Mouse (Mus musculus): ENCODE results near the gene Kat14. TPM values are rescaled to one million over a fixed set of nuclear protein-coding genes. Genes with fewer than 3 reads are reported as not detected.

The Kat14 gene
- polyA plus RNA-seq, 1 experiment from 2014 or later: 21.1 TPM

- WGBS (ENCODE audit: insufficient replicate concordance): 65% methylated on average over 5 of the region's 5 CpGs
- no peaks in the 10 kb centered on the region for H3K9me3 ChIP-seq (replicated peaks)
- H3K36me3 ChIP-seq: no peaks in the 10 kb centered on the region
- ATAC-seq (ENCODE audit: low read depth): no peak
- H3K4me2 ChIP-seq: no peak overlapping the region
- no peak overlapping the region for H3K4me3 ChIP-seq (replicated peaks)
- no peak for DNase-seq
- no peaks in the 10 kb centered on the region for H3K4me1 ChIP-seq (replicated peaks)
- no peak overlapping the region for H3K9ac ChIP-seq
- no peaks in the 10 kb centered on the region for H3K27me3 ChIP-seq
- no peak overlapping the region for H3K27ac ChIP-seq
Measured at GRCm38 (mm10) chr2:144427852-144428251, 59.1 kb downstream of the Kat14 start.

GRCm38 (mm10) chr2:144428659-144429058, 59.9 kb downstream of the Kat14 start:
- Histone ChIP-seq H3K4me1 (replicated peaks) (no peaks in the 10 kb centered on the region), H3K27me3 (no peaks in the 10 kb centered on the region), H3K36me3 (no peaks in the 10 kb centered on the region), H3K4me3 (replicated peaks) (no peak overlapping the region), H3K27ac (no peak overlapping the region), H3K9me3 (replicated peaks) (no peaks in the 10 kb centered on the region), H3K4me2 (no peak overlapping the region), H3K9ac (no peak overlapping the region)
- DNase-seq: no peak
- WGBS (ENCODE audit: insufficient replicate concordance): 66% methylated on average over 8 of the region's 8 CpGs
- no peak for ATAC-seq (ENCODE audit: low read depth)

- DNase-seq: no peak
- no peak overlapping the region for H3K4me2 ChIP-seq
- H3K27ac ChIP-seq: no peak overlapping the region
Measured at GRCm38 (mm10) chr2:144429171-144429570, 60.4 kb downstream of the Kat14 start.

GRCm38 (mm10) chr2:144431286-144431825, 62.6 kb downstream of the Kat14 start:
- Histone ChIP-seq H3K27me3 (no peaks in the 10 kb centered on the region), H3K4me1 (replicated peaks) (no peaks in the 10 kb centered on the region), H3K9ac (no peak overlapping the region), H3K4me3 (replicated peaks) (no peak overlapping the region), H3K4me2 (no peak overlapping the region), H3K9me3 (replicated peaks) (no peaks in the 10 kb centered on the region), H3K27ac (no peak overlapping the region), H3K36me3 (no peaks in the 10 kb centered on the region)
- no peak for DNase-seq
- no peak for ATAC-seq (ENCODE audit: low read depth)
- WGBS (ENCODE audit: insufficient replicate concordance): 59% methylated on average over 5 of the region's 5 CpGs

More at GRCm38 (mm10) chr2:144429171-144429570, 60.4 kb downstream of the Kat14 start:
- H3K4me1 ChIP-seq (replicated peaks): no peaks in the 10 kb centered on the region
- no peaks in the 10 kb centered on the region for H3K9me3 ChIP-seq (replicated peaks)
- 65% methylated on average over 7 of the region's 7 CpGs for WGBS (ENCODE audit: insufficient replicate concordance)
- no peaks in the 10 kb centered on the region for H3K36me3 ChIP-seq
- ATAC-seq (ENCODE audit: low read depth): no peak
- H3K9ac ChIP-seq: no peak overlapping the region
- H3K4me3 ChIP-seq (replicated peaks): no peak overlapping the region
- no peaks in the 10 kb centered on the region for H3K27me3 ChIP-seq

GRCm38 (mm10) chr2:144435679-144436078, 66.9 kb downstream of the Kat14 start:
- ATAC-seq (ENCODE audit: low read depth) (no peak), DNase-seq (no peak)
- Histone ChIP-seq H3K4me2 (no peak overlapping the region), H3K9ac (no peak overlapping the region), H3K9me3 (replicated peaks) (no peaks in the 10 kb centered on the region), H3K4me3 (replicated peaks) (no peak overlapping the region), H3K4me1 (replicated peaks) (no peaks in the 10 kb centered on the region), H3K36me3 (no peaks in the 10 kb centered on the region), H3K27me3 (no peaks in the 10 kb centered on the region), H3K27ac (no peak overlapping the region)
- 71% methylated on average over 10 of the region's 10 CpGs for WGBS (ENCODE audit: insufficient replicate concordance)

GRCm38 (mm10) chr2:144438424-144438823, 69.6 kb downstream of the Kat14 start:
- no peaks in the 10 kb centered on the region for H3K9me3 ChIP-seq (replicated peaks)
- no peak overlapping the region for H3K9ac ChIP-seq
- H3K4me1 ChIP-seq (replicated peaks): no peaks in the 10 kb centered on the region
- no peaks in the 10 kb centered on the region for H3K27me3 ChIP-seq
- H3K27ac ChIP-seq: no peak overlapping the region
- ATAC-seq (ENCODE audit: low read depth): no peak
- H3K4me3 ChIP-seq (replicated peaks): no peak overlapping the region
- H3K36me3 ChIP-seq: no peaks in the 10 kb centered on the region
- no peak for DNase-seq
- no peak overlapping the region for H3K4me2 ChIP-seq
- WGBS (ENCODE audit: insufficient replicate concordance): 34% methylated on average over 4 of the region's 4 CpGs

DNA sequence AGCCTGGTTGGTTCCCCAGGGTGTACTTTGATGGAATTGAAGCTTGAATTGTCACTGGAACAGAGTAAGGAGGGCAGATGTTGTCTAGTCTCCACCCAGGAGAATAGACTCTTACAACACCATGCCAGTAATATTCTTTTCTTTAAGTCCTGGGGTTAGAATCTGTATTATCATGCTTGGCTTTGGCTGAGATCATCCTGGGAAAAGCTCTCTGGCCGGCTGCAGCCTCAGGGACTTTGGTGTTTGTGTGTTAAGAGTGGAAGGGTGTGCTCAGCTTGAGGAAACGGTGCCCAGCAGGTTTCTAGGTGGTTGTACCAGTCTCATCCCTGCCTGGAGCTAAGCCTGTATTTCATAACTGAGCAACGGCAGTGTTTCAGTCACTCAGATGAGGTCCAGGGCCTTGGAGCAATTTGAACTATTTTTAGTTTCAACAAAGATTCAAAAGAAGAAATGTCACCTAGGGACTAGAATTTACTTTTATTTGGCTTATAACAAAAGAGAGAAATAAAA, 70.5 kb downstream of the Kat14 start:
- Histone ChIP-seq H3K36me3 (no peaks in the 10 kb centered on the region), H3K4me1 (replicated peaks) (no peaks in the 10 kb centered on the region), H3K27me3 (no peaks in the 10 kb centered on the region), H3K27ac (no peak overlapping the region), H3K4me2 (no peak overlapping the region), H3K9me3 (replicated peaks) (no peaks in the 10 kb centered on the region), H3K9ac (no peak overlapping the region), H3K4me3 (replicated peaks) (no peak overlapping the region)
- ATAC-seq (ENCODE audit: low read depth) (no peak), DNase-seq (no peak)
- WGBS (ENCODE audit: insufficient replicate concordance): 69% methylated on average over 3 of the region's 3 CpGs

- Histone ChIP-seq H3K9me3 (replicated peaks) (no peaks in the 10 kb centered on the region), H3K4me2 (no peak overlapping the region), H3K27me3 (no peaks in the 10 kb centered on the region), H3K27ac (no peak overlapping the region), H3K4me3 (replicated peaks) (no peak overlapping the region), H3K4me1 (replicated peaks) (peaks cover 4% of the 10 kb centered on the region), H3K36me3 (no peaks in the 10 kb centered on the region), H3K9ac (no peak overlapping the region)
- ATAC-seq (ENCODE audit: low read depth) (no peak), DNase-seq (no peak)
- 73% methylated on average over 11 of the region's 11 CpGs for WGBS (ENCODE audit: insufficient replicate concordance)
Measured at GRCm38 (mm10) chr2:144441386-144441915, 72.7 kb downstream of the Kat14 start.

DNA sequence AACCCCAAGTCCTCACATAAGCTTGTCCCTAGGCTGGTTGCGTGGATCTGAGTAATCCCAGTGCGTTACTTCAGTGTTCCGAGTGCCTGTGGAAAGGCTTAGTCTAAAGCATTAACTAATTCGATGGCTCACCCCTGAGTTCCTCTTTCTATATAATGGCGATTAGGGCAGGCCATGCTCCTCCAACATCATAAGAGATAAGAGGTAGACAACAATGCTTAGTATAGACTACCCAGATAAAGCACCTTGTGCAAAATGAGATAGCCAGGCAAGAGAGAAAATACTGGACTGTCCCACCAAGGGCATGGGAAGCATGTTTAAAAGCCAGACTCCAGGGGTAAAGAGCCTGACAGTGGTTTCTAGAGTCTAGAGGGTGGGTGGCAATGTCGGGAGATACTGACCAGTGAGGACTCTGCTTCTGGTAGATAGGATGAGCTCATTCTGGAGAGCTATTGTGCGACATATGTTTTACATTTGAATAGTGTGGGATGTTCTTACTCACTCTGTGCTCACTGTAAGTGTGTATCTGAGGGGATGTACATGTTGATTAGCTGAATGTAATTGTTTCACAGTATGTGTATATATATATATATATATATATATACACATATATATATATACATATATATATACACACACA, 77.7 kb downstream of the Kat14 start:
- Histone ChIP-seq H3K4me3 (replicated peaks) (no peak overlapping the region), H3K4me1 (replicated peaks) (peaks cover 6% of the 10 kb centered on the region), H3K36me3 (no peaks in the 10 kb centered on the region), H3K9me3 (replicated peaks) (no peaks in the 10 kb centered on the region), H3K27ac (no peak overlapping the region), H3K4me2 (0 out of 2 replicates have a peak overlapping the region, but pooled peaks have one; percentile 6), H3K27me3 (no peaks in the 10 kb centered on the region), H3K9ac (no peak overlapping the region)
- 41% methylated on average over 7 of the region's 7 CpGs for WGBS (ENCODE audit: insufficient replicate concordance)
- no peak for DNase-seq
- ATAC-seq (ENCODE audit: low read depth): peak; percentile 83

DNA sequence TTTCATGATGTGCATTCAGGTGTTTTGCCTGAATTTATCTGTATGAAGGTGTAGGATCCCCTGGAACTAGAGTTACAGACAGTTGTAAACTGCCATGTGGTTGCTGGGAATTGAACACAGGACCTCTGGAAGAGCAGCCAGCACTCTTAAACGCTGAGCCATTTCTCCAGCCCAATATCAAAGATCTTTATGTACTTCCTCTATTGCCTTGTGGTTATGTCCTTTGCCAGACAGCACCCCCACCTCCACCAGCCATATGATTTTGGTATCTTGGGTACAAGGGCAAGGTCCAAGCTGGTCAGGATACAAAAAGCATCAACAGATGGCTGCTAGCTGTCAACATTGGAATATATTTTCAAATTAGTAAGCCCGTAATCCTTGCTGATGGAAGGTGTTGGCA, 81.6 kb downstream of the Kat14 start:
- Histone ChIP-seq H3K36me3 (no peaks in the 10 kb centered on the region), H3K4me1 (replicated peaks) (peaks cover 6% of the 10 kb centered on the region), H3K4me2 (no peak overlapping the region), H3K9me3 (replicated peaks) (no peaks in the 10 kb centered on the region), H3K27ac (no peak overlapping the region), H3K27me3 (peaks cover 5% of the 10 kb centered on the region; the same call in 1 of the 2 replicates), H3K4me3 (replicated peaks) (no peak overlapping the region), H3K9ac (no peak overlapping the region)
- no peak for DNase-seq
- no peak for ATAC-seq (ENCODE audit: low read depth)
- 35% methylated on average over 2 of the region's 2 CpGs for WGBS (ENCODE audit: insufficient replicate concordance)

DNA sequence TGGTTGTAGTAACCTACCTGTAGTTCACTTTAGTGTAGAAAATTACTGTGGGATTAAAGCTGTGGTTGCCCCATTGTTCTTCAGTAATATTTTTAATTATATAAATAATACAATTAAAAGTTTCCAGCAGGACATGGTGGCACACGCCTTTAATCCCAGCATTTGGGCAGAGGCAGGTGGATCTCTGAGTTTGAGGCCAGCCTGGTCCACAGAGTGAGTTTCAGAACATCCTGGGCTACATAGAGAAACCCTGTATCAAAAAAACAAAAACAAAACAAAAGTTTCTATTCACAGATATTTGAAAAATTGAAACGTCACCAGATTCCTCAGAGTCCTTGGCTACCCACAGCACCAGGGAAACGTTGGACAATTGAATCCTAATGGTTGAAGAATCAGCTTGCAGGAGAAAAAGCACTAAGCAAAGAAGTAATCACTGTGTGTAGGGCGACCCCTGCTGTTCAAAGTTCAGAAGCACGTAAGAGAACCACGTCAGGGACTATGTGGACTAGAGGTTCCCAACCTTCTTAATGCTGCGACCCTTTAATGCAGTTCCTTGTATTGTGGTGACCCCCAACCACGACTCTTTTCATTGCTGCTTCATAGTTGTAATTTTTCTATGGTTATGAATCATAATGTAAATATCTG, 83.7 kb downstream of the Kat14 start:
- peak; percentile 27 for DNase-seq
- no peak overlapping the region for H3K9ac ChIP-seq
- WGBS (ENCODE audit: insufficient replicate concordance): 6% methylated on average over 8 of the region's 8 CpGs

More for the DNA sequence above, 83.7 kb downstream of the Kat14 start:
- no peaks in the 10 kb centered on the region for H3K9me3 ChIP-seq (replicated peaks)
- no peak overlapping the region for H3K27ac ChIP-seq
- peaks cover 13% of the 10 kb centered on the region; the same call in 1 of the 2 replicates for H3K27me3 ChIP-seq
- 0 out of 2 replicates have a peak, but pooled peaks have one; percentile 41 for ATAC-seq (ENCODE audit: low read depth)
- H3K4me1 ChIP-seq (replicated peaks): no peaks in the 10 kb centered on the region
- H3K36me3 ChIP-seq: no peaks in the 10 kb centered on the region
- no peak overlapping the region for H3K4me3 ChIP-seq (replicated peaks)
- no peak overlapping the region for H3K4me2 ChIP-seq
